Mouse (Mus musculus): ENCODE data around the gene Narfl. TPM values are rescaled to one million over a fixed set of nuclear protein-coding genes. Genes with fewer than 3 reads are reported as not detected.
"Not testable (repeated sequence)": the region's sequence is repeated elsewhere in the genome, so short reads cannot be mapped to it uniquely, and the experiment has no call there.

The Narfl gene
- polyA plus RNA-seq, 1 experiment from 2014 or later = 30.9 TPM

GRCm38 (mm10) chr17:25792615-25793014, 19.0 kb downstream of the Narfl start, which contains the start of gene Fam173a:
Gene Fam173a (minus strand): TSS chr17:25792901.
- WGBS = 0% methylated on average over 14 of the region's 14 CpGs
- Histone ChIP-seq H3K4me3 (peak within 1 kb of the TSS; percentile 92), H3K27me3 (0 out of 2 replicates have a peak, but pooled peaks cover 4% of the 10 kb centered on the region), H3K4me2 (replicated peaks) (peak within 1 kb of the TSS; percentile 93), H3K4me1 (peaks cover 65% of the 10 kb centered on the region), H3K27ac (replicated peaks) (peak within 1 kb of the TSS; percentile 95), H3K9ac (replicated peaks) (peak within 1 kb of the TSS; percentile 83), H3K36me3 (0 out of 2 replicates have a peak, but pooled peaks cover 7% of the 10 kb centered on the region), H3K9me3 (no peaks in the 10 kb centered on the region)
- ATAC-seq (replicated peaks) = peak; percentile 41

GRCm38 (mm10) chr17:25794197-25794596, 20.6 kb downstream of the Narfl start:
- Histone ChIP-seq H3K4me1 (peaks cover 66% of the 10 kb centered on the region), H3K4me3 (no peak overlapping the region), H3K36me3 (0 out of 2 replicates have a peak, but pooled peaks cover 6% of the 10 kb centered on the region), H3K4me2 (replicated peaks) (peak overlapping the region; percentile 86; the same call in 1 of the 2 replicates), H3K9ac (replicated peaks) (no peak overlapping the region), H3K27ac (replicated peaks) (peak overlapping the region; percentile 95), H3K27me3 (0 out of 2 replicates have a peak, but pooled peaks cover 4% of the 10 kb centered on the region), H3K9me3 (no peaks in the 10 kb centered on the region)
- no peak for ATAC-seq (replicated peaks)
- 8% methylated on average over 13 of the region's 13 CpGs for WGBS

- Histone ChIP-seq H3K4me1 (peaks cover 66% of the 10 kb centered on the region), H3K4me3 (no peak overlapping the region), H3K9me3 (no peaks in the 10 kb centered on the region), H3K36me3 (no peaks in the 10 kb centered on the region), H3K4me2 (replicated peaks) (peak overlapping the region; percentile 86), H3K27ac (replicated peaks) (peak overlapping the region; percentile 35; the same call in 1 of the 2 replicates), H3K27me3 (0 out of 2 replicates have a peak, but pooled peaks cover 4% of the 10 kb centered on the region), H3K9ac (replicated peaks) (no peak overlapping the region)
- no peak for ATAC-seq (replicated peaks)
- 46% methylated on average over 17 of the region's 17 CpGs for WGBS
These were observed 21.4 kb downstream of the Narfl start for GRCm38 (mm10) chr17:25794998-25795397.

- Histone ChIP-seq H3K36me3 (no peaks in the 10 kb centered on the region), H3K27ac (replicated peaks) (peak within 1 kb of the TSS; percentile 40), H3K9me3 (no peaks in the 10 kb centered on the region), H3K4me3 (peak within 1 kb of the TSS; percentile 63), H3K27me3 (0 out of 2 replicates have a peak, but pooled peaks cover 4% of the 10 kb centered on the region), H3K9ac (replicated peaks) (peak within 1 kb of the TSS; percentile 44), H3K4me1 (peaks cover 64% of the 10 kb centered on the region), H3K4me2 (replicated peaks) (peak within 1 kb of the TSS; percentile 86)
- WGBS = 6% methylated on average over 6 of the region's 6 CpGs
- no peak for ATAC-seq (replicated peaks)
These were observed 22.1 kb downstream of the Narfl start, which contains the start of gene AC134908.4 for GRCm38 (mm10) chr17:25795609-25796092. Gene AC134908.4 (minus strand): TSS chr17:25795659.

GRCm38 (mm10) chr17:25796211-25796771, 22.7 kb downstream of the Narfl start:
- H3K4me2 ChIP-seq (replicated peaks) = peak overlapping the region; percentile 86
- peak overlapping the region; percentile 40 for H3K27ac ChIP-seq (replicated peaks)
- H3K4me1 ChIP-seq = peaks cover 60% of the 10 kb centered on the region
- peak overlapping the region; percentile 63 for H3K4me3 ChIP-seq
- H3K27me3 ChIP-seq = 0 out of 2 replicates have a peak, but pooled peaks cover 4% of the 10 kb centered on the region
- H3K9ac ChIP-seq (replicated peaks) = peak overlapping the region; percentile 44
- 1% methylated on average over 37 of the region's 37 CpGs for WGBS
- H3K36me3 ChIP-seq = no peaks in the 10 kb centered on the region
- no peaks in the 10 kb centered on the region for H3K9me3 ChIP-seq
- ATAC-seq (replicated peaks) = no peak

- WGBS = 0% methylated on average over 33 of the region's 35 CpGs
- Histone ChIP-seq H3K9me3 (no peaks in the 10 kb centered on the region), H3K4me3 (peak within 1 kb of the TSS; percentile 63), H3K4me1 (peaks cover 55% of the 10 kb centered on the region), H3K27ac (replicated peaks) (peak within 1 kb of the TSS; percentile 40), H3K27me3 (0 out of 2 replicates have a peak, but pooled peaks cover 4% of the 10 kb centered on the region), H3K36me3 (no peaks in the 10 kb centered on the region), H3K9ac (replicated peaks) (peak within 1 kb of the TSS; percentile 61), H3K4me2 (replicated peaks) (peak within 1 kb of the TSS; percentile 86)
- ATAC-seq (replicated peaks) = peak; percentile 68
These were observed 23.4 kb downstream of the Narfl start, which contains the start of gene Metrn for GRCm38 (mm10) chr17:25796951-25797369. Gene Metrn (minus strand): TSS chr17:25797136.

GRCm38 (mm10) chr17:25801029-25801428, 27.5 kb downstream of the Narfl start:
- 8% methylated on average over 6 of the region's 6 CpGs for WGBS
- Histone ChIP-seq H3K4me1 (peaks cover 39% of the 10 kb centered on the region), H3K4me2 (replicated peaks) (no peak overlapping the region), H3K27ac (replicated peaks) (no peak overlapping the region), H3K36me3 (no peaks in the 10 kb centered on the region), H3K9ac (replicated peaks) (no peak overlapping the region), H3K4me3 (no peak overlapping the region), H3K9me3 (no peaks in the 10 kb centered on the region), H3K27me3 (0 out of 2 replicates have a peak, but pooled peaks cover 4% of the 10 kb centered on the region)
- ATAC-seq (replicated peaks) = no peak

GRCm38 (mm10) chr17:25802825-25803517, 29.4 kb downstream of the Narfl start:
- Histone ChIP-seq H3K27ac (replicated peaks) (peak overlapping the region; percentile 86), H3K36me3 (no peaks in the 10 kb centered on the region), H3K9me3 (no peaks in the 10 kb centered on the region), H3K4me3 (no peak overlapping the region), H3K27me3 (no peaks in the 10 kb centered on the region), H3K9ac (replicated peaks) (peak overlapping the region; percentile 20; the same call in 1 of the 2 replicates), H3K4me1 (peaks cover 25% of the 10 kb centered on the region), H3K4me2 (replicated peaks) (peak overlapping the region; percentile 28)
- peak; percentile 87 for ATAC-seq (replicated peaks)
- WGBS = 9% methylated on average over 10 of the region's 10 CpGs

- Histone ChIP-seq H3K4me1 (peaks cover 46% of the 10 kb centered on the region), H3K9ac (replicated peaks) (no peak overlapping the region), H3K4me3 (no peak overlapping the region), H3K4me2 (replicated peaks) (no peak overlapping the region), H3K36me3 (no peaks in the 10 kb centered on the region), H3K9me3 (no peaks in the 10 kb centered on the region), H3K27me3 (no peaks in the 10 kb centered on the region), H3K27ac (replicated peaks) (no peak overlapping the region)
- WGBS = 93% methylated on average over 4 of the region's 4 CpGs
- ATAC-seq (replicated peaks) = no peak
These were observed 32.9 kb downstream of the Narfl start for GRCm38 (mm10) chr17:25806507-25806906.

- H3K27ac ChIP-seq (replicated peaks); H3K9me3 ChIP-seq; H3K9ac ChIP-seq (replicated peaks); H3K27me3 ChIP-seq; H3K4me2 ChIP-seq (replicated peaks); H3K36me3 ChIP-seq; H3K4me3 ChIP-seq; ATAC-seq (replicated peaks): not testable (repeated sequence)
- H3K4me1 ChIP-seq = peaks cover 43% of the 10 kb centered on the region
- WGBS = 49% methylated on average over 2 of the region's 2 CpGs
These were observed 33.9 kb downstream of the Narfl start for GRCm38 (mm10) chr17:25807452-25807851.

GRCm38 (mm10) chr17:25808028-25808427, 34.5 kb downstream of the Narfl start:
- peak; percentile 2; the same call in 1 of the 2 replicates for ATAC-seq (replicated peaks)
- Histone ChIP-seq H3K4me1 (peaks cover 43% of the 10 kb centered on the region), H3K27ac (replicated peaks) (peak overlapping the region; percentile 98), H3K27me3 (no peaks in the 10 kb centered on the region), H3K4me3 (peak overlapping the region; percentile 99), H3K4me2 (replicated peaks) (peak overlapping the region; percentile 89), H3K9ac (replicated peaks) (peak overlapping the region; percentile 99), H3K9me3 (no peaks in the 10 kb centered on the region), H3K36me3 (no peaks in the 10 kb centered on the region)
- 45% methylated on average over 5 of the region's 5 CpGs for WGBS
